Mouse (Mus musculus) liver, embryonic 14.5 days (tissue): ENCODE results near the gene S100pbp. TPM values are rescaled to one million over a fixed set of nuclear protein-coding genes. Genes with fewer than 3 reads are reported as not detected.

Experiments used
- ATAC-seq: fragments of 200-750 bp; cut with Nextera tagmentation; 2 replicates; pipeline ENCODE4 v1.8.0; 2017; ENCODE audit warnings: moderate number of reproducible peaks, mild to moderate bottlenecking, moderate library complexity; ENCODE audit not compliant: insufficient read depth
- DNase-seq, 3 experiments: peaks; one replicate each; pipeline ENCODE4 v3.0.0-alpha.2; 2012 to 2013; ENCODE audit warnings: low read depth in 3 of 3, low spot score in 3 of 3
- H3K27ac ChIP-seq: fragments of 300-500 bp; sonication (generic); 2 replicates; pipeline ENCODE4 v1.5.1; 2014; ENCODE audit warnings: moderate library complexity, mild to moderate bottlenecking, control low read depth, inconsistent platforms
- H3K27me3 ChIP-seq: fragments of 300-500 bp; sonication (generic); 2 replicates; pipeline ENCODE4 v1.6.1; 2014; ENCODE audit warnings: mild to moderate bottlenecking, low read length, moderate library complexity; ENCODE audit not compliant: control insufficient read depth, insufficient read depth
- H3K36me3 ChIP-seq: fragments of 300-500 bp; sonication (generic); replicated peaks from 2 replicates; pipeline ENCODE4 v1.6.1; 2014; ENCODE audit warnings: low read depth; ENCODE audit not compliant: control insufficient read depth, insufficient read depth
- H3K4me1 ChIP-seq, 2 experiments: fragments of 200-500 bp in 1 of 2; fragments of 300-500 bp in 1 of 2; sonication (generic) in 1 of 2; replicated peaks; 2 replicates each; pipeline ENCODE4 v1.6.1; 2012 to 2014; ENCODE audit warnings: antibody characterized with exemption in 1 of 2, inconsistent platforms in 1 of 2, low read length in 1 of 2; ENCODE audit not compliant: control insufficient read depth in 2 of 2, insufficient read depth in 2 of 2
- H3K4me2 ChIP-seq: fragments of 300-500 bp; sonication (generic); 2 replicates; pipeline ENCODE4 v1.6.1; 2014; ENCODE audit warnings: low read depth, mild to moderate bottlenecking, control low read depth, moderate library complexity
- H3K4me3 ChIP-seq, 2 experiments: fragments of 200-500 bp in 1 of 2; fragments of 300-500 bp in 1 of 2; sonication (generic) in 1 of 2; 2 replicates each; pipeline ENCODE4 v1.5.1; 2012 to 2014; ENCODE audit warnings: low read depth in 2 of 2, low read length in 2 of 2, mild to moderate bottlenecking in 2 of 2, control low read depth in 1 of 2, inconsistent platforms in 1 of 2, moderate library complexity in 1 of 2; ENCODE audit not compliant: insufficient read depth in 1 of 2
- H3K9ac ChIP-seq: fragments of 300-500 bp; sonication (generic); replicated peaks from 2 replicates; pipeline ENCODE4 v1.6.1; 2014; ENCODE audit warnings: mild to moderate bottlenecking, control low read depth, moderate library complexity
- H3K9me3 ChIP-seq: fragments of 300-500 bp; sonication (generic); 2 replicates; pipeline ENCODE4 v1.6.1; 2016; ENCODE audit warnings: low read length, mixed read lengths; ENCODE audit not compliant: control insufficient read depth
- CTCF ChIP-seq: IDR thresholded peaks from 2 replicates; pipeline ENCODE4 v1.5.1; 2016; ENCODE audit warnings: antibody characterized with exemption, low read depth, control low read depth
- EP300 ChIP-seq: IDR thresholded peaks from 2 replicates; pipeline ENCODE4 v1.6.1; 2016; ENCODE audit warnings: antibody characterized with exemption, low read depth
- WGBS: fragments of 180-500 bp; shearing (Covaris S2); extraction: QIAGEN DNeasy Blood & Tissue Kit; methylation state at CpG from one replicate; pipeline ENCODE4 v1.1.7; 2014; ENCODE audit not compliant: insufficient replicate concordance; 5-methylcytosine and 5-hydroxymethylcytosine counted together
- polyA plus RNA-seq, 2 experiments: library from polyadenylated mRNA; depleted of rRNA in 1 of 2; stranded (reverse) in 1 of 2; unstranded in 1 of 2; fragments of >200 nt; fragmentation: Nextera tagmentation in 1 of 2; extraction: Ambion mirVana in 1 of 2; gene quantifications; 2 replicates each; pipeline versions ENCODE4 v1.2.1 to v1.2.3; 2012 to 2014

Gene S100pbp
- polyA plus RNA-seq, 2 experiments = 4.8 to 12.5 TPM

GRCm38 (mm10) chr4:129211461-129211860 lies 21.9 kb upstream of the S100pbp start:
- peaks cover 85% of the 10 kb centered on the region for H3K36me3 ChIP-seq
- no peak for TF ChIP-seq CTCF
- no peak for TF ChIP-seq EP300
- WGBS = 82% methylated on average over 4 of the region's 4 CpGs
- H3K9me3 ChIP-seq = no peaks in the 10 kb centered on the region
- no peaks in the 10 kb centered on the region for H3K27me3 ChIP-seq
- no peak overlapping the region for H3K4me2 ChIP-seq
- H3K27ac ChIP-seq = no peak overlapping the region
- DNase-seq (no peak), ATAC-seq (no peak)
- H3K4me1 ChIP-seq = no peaks in the 10 kb centered on the region
- H3K4me3 ChIP-seq = no peak overlapping the region
- H3K9ac ChIP-seq = no peak overlapping the region

GRCm38 (mm10) chr4:129209504-129209903 lies 20.0 kb upstream of the S100pbp start:
- DNase-seq (no peak), ATAC-seq (no peak)
- H3K27me3 ChIP-seq = no peaks in the 10 kb centered on the region
- 63% methylated on average over 7 of the region's 7 CpGs for WGBS
- H3K27ac ChIP-seq = no peak overlapping the region
- H3K9ac ChIP-seq = no peak overlapping the region
- no peak overlapping the region for H3K4me2 ChIP-seq
- no peaks in the 10 kb centered on the region for H3K9me3 ChIP-seq
- H3K36me3 ChIP-seq = peaks cover 85% of the 10 kb centered on the region
- H3K4me3 ChIP-seq = no peak overlapping the region
- no peaks in the 10 kb centered on the region for H3K4me1 ChIP-seq
- TF ChIP-seq EP300 (no peak), CTCF (peak; percentile 57)

GRCm38 (mm10) chr4:129206792-129207191 lies 17.3 kb upstream of the S100pbp start:
- H3K27me3 ChIP-seq = no peaks in the 10 kb centered on the region
- ATAC-seq = no peak
- H3K4me2 ChIP-seq = no peak overlapping the region
- H3K36me3 ChIP-seq = peaks cover 77% of the 10 kb centered on the region
- H3K9ac ChIP-seq = no peak overlapping the region
- H3K27ac ChIP-seq = no peak overlapping the region
- TF ChIP-seq CTCF (no peak), EP300 (no peak)
- WGBS = 73% methylated on average over 8 of the region's 8 CpGs
- no peaks in the 10 kb centered on the region for H3K9me3 ChIP-seq
- DNase-seq = no peak
- no peaks in the 10 kb centered on the region for H3K4me1 ChIP-seq
- no peak overlapping the region for H3K4me3 ChIP-seq

GRCm38 (mm10) chr4:129204655-129205054 lies 15.1 kb upstream of the S100pbp start:
- Histone ChIP-seq H3K4me2 (no peak overlapping the region), H3K36me3 (peaks cover 76% of the 10 kb centered on the region), H3K27me3 (no peaks in the 10 kb centered on the region), H3K9ac (no peak overlapping the region), H3K4me1 (no peaks in the 10 kb centered on the region), H3K4me3 (no peak overlapping the region), H3K27ac (no peak overlapping the region), H3K9me3 (no peaks in the 10 kb centered on the region)
- WGBS = 92% methylated on average over 10 of the region's 10 CpGs
- no peak for TF ChIP-seq CTCF
- no peak for TF ChIP-seq EP300
- DNase-seq = no peak
- ATAC-seq = no peak

GRCm38 (mm10) chr4:129197514-129197913 lies 8.0 kb upstream of the S100pbp start:
- no peak for TF ChIP-seq CTCF
- no peak for TF ChIP-seq EP300
- Histone ChIP-seq H3K27me3 (no peaks in the 10 kb centered on the region), H3K27ac (no peak overlapping the region), H3K36me3 (peaks cover 54% of the 10 kb centered on the region), H3K4me3 (no peak overlapping the region), H3K4me2 (no peak overlapping the region), H3K4me1 (peaks cover 0 to 8% of the 10 kb centered on the region in 2 experiments; a peak in 2 of 4 replicates), H3K9me3 (no peaks in the 10 kb centered on the region), H3K9ac (no peak overlapping the region)
- ATAC-seq (no peak), DNase-seq (no peak)
- WGBS = 93% methylated on average over 6 of the region's 6 CpGs
